Mouse (Mus musculus) hindbrain, postnatal 0 days (tissue): ENCODE results near the gene 1700088E04Rik. TPM values are rescaled to one million over a fixed set of nuclear protein-coding genes. Genes with fewer than 3 reads are reported as not detected.

Source experiments
- ATAC-seq: fragments of 200-750 bp; cut with Nextera tagmentation; 2 replicates; pipeline ENCODE4 v1.8.0; 2017; ENCODE audit warnings: mild to moderate bottlenecking, moderate TSS enrichment, moderate library complexity
- DNase-seq: peaks from one replicate; pipeline ENCODE4 v3.0.0-alpha.2; 2015; ENCODE audit warnings: low spot score
- H3K27ac ChIP-seq: fragments of 300-500 bp; sonication (generic); 2 replicates; pipeline ENCODE4 v1.5.1; 2014; ENCODE audit warnings: mild to moderate bottlenecking
- H3K27me3 ChIP-seq: fragments of 300-500 bp; sonication (generic); 2 replicates; pipeline ENCODE4 v1.6.1; 2014; ENCODE audit warnings: low read length, mixed read lengths; ENCODE audit not compliant: insufficient read depth
- H3K36me3 ChIP-seq: fragments of 300-500 bp; sonication (generic); 2 replicates; pipeline ENCODE4 v1.6.1; 2014; ENCODE audit warnings: low read length, mixed read lengths; ENCODE audit not compliant: insufficient read depth
- H3K4me1 ChIP-seq: fragments of 300-500 bp; sonication (generic); 2 replicates; pipeline ENCODE4 v1.6.1; 2014; ENCODE audit warnings: antibody characterized with exemption, low read length, mixed read lengths; ENCODE audit not compliant: insufficient read depth
- H3K4me2 ChIP-seq: fragments of 300-500 bp; sonication (generic); 2 replicates; pipeline ENCODE4 v1.6.1; 2014; ENCODE audit warnings: low read depth, mild to moderate bottlenecking, low read length, moderate library complexity, mixed read lengths
- H3K4me3 ChIP-seq: fragments of 300-500 bp; sonication (generic); 2 replicates; pipeline ENCODE4 v1.5.1; 2014; ENCODE audit warnings: low read length
- H3K9ac ChIP-seq: fragments of 300-500 bp; sonication (generic); replicated peaks from 2 replicates; pipeline ENCODE4 v1.6.1; 2014; ENCODE audit warnings: mild to moderate bottlenecking, low read length, moderate library complexity, mixed read lengths
- H3K9me3 ChIP-seq: fragments of 300-500 bp; sonication (generic); 2 replicates; pipeline ENCODE4 v1.6.1; 2016; ENCODE audit warnings: low read length, mixed read lengths
- CTCF ChIP-seq: IDR thresholded peaks from 2 replicates; pipeline ENCODE4 v1.5.1; 2016; ENCODE audit warnings: antibody characterized with exemption, control low read depth, low read depth
- WGBS: fragments of 180-500 bp; shearing (Covaris S2); extraction: QIAGEN DNeasy Blood & Tissue Kit; methylation state at CpG from one replicate; pipeline ENCODE4 v1.1.7; 2014; 5-methylcytosine and 5-hydroxymethylcytosine counted together
- polyA plus RNA-seq: library from polyadenylated mRNA; unstranded; fragments of >200 nt; fragmentation: Nextera tagmentation; extraction: Ambion mirVana; gene quantifications from 2 replicates; pipeline ENCODE4 v1.2.1, GENCODE M21; 2015
- total RNA-seq: library from RNA; depleted of rRNA; stranded (reverse); fragments of >200 nt; gene quantifications from 2 replicates; pipeline ENCODE4 v1.2.3, GENCODE M21; 2014; rRNA removed

The 1700088E04Rik gene
- 6.0 and 10.1 TPM in 2 replicates for total RNA-seq
- polyA plus RNA-seq = 18.0 and 21.4 TPM in 2 replicates

DNA sequence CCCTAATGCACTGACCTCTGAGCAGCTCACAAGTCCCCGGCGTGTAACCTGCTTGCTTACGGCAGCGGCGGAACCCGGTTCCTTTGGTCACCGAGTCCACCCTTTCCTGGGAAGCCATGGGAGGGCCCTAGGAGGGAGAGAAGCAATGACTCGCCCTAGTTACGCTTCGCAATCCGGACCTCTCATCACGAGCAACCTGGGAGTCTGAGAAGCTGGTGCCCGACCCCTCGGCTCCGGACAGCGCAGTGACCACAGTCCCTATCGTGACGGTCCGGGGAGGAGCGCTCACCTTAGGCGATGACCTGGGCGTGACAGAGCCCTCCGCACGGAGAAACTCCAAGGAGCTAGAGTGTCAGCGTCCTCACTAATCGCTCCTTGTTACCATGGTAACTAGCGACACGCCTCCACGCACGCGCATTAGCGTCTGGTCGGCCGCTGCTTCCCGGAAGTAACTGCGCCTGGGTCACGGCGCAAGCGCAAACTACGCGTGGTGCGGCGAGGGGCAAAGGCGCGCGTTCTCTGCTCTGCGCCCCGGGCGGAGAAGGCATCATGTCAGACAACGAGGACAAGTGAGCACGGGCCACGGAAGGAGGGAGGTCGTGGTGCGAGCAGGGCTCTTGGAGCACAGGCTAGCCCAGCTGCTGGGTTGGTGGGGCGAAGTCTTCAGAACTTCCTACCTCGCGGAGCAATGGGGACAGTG, at the start of gene 1700088E04Rik, which contains the start of gene Polr2f:
Gene 1700088E04Rik, minus strand, starts transcription at position 388 of the 700 bp plus-strand sequence.
Gene Polr2f, plus strand, starts transcription at position 144 of the 700 bp plus-strand sequence.
- Histone ChIP-seq H3K9me3 (no peaks in the 10 kb centered on the region), H3K36me3 (peaks cover 21% of the 10 kb centered on the region), H3K4me1 (no peaks in the 10 kb centered on the region), H3K27ac (peak within 1 kb of the TSS; percentile 23; the same call in 1 of the 2 replicates), H3K27me3 (no peaks in the 10 kb centered on the region), H3K9ac (peak within 1 kb of the TSS; percentile 71), H3K4me2 (peak within 1 kb of the TSS; percentile 96), H3K4me3 (peak within 1 kb of the TSS; percentile 91)
- ATAC-seq = peak; percentile 93
- WGBS = under 1% methylated on average over 57 of the region's 57 CpGs
- peak; percentile 98 for DNase-seq
- no peak for TF ChIP-seq CTCF

DNA sequence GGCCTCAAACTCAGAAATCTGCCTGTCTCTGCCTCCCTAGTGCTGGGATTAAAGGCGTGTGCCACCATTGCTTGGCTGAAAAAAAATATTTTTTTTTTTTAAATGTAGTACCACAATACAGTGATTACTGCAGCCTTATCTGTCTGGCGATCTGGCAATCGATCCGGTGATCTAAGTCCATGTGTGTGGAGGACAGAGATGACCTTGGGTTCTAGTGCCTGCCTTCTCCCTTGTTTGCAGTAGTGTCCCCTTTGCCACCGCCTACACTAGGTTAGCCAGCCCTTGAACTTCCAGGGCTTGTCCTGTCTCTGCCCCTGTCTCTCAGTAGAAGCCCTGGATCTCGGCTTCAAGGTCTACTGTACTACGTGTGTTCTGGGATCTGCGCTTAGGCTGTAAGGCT, 46.8 kb upstream of the 1700088E04Rik start:
- Histone ChIP-seq H3K27ac (no peak overlapping the region), H3K4me1 (0 out of 2 replicates have a peak, but pooled peaks cover 4% of the 10 kb centered on the region), H3K9ac (no peak overlapping the region), H3K4me3 (no peak overlapping the region), H3K9me3 (no peaks in the 10 kb centered on the region), H3K36me3 (no peaks in the 10 kb centered on the region), H3K4me2 (no peak overlapping the region), H3K27me3 (no peaks in the 10 kb centered on the region)
- no peak for DNase-seq
- 94% methylated on average over 8 of the region's 8 CpGs for WGBS
- no peak for TF ChIP-seq CTCF
- ATAC-seq = no peak

DNA sequence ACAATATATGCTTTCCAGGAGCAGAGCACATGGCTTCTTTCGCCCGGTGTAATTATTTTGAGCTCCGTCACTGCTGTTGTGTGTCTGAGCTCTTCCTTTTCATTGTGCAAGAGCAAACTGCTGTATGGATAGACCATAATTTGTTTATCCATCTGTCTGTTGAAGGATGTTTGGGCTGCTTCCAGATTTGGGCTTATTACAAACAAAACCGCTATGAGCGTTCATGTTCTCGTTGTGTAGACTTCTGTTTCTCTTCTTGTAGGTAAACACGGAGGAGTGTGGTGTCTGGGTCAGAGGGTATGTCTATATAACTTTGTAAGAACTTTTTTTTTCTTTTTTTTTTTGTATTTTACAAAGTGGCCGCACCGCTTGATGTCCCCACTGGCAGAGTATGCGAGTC, 44.2 kb upstream of the 1700088E04Rik start:
- no peak for ATAC-seq
- no peak for DNase-seq
- Histone ChIP-seq H3K4me1 (no peaks in the 10 kb centered on the region), H3K4me2 (no peak overlapping the region), H3K9ac (no peak overlapping the region), H3K27me3 (no peaks in the 10 kb centered on the region), H3K36me3 (no peaks in the 10 kb centered on the region), H3K4me3 (no peak overlapping the region), H3K27ac (no peak overlapping the region), H3K9me3 (no peaks in the 10 kb centered on the region)
- 71% methylated on average over 10 of the region's 10 CpGs for WGBS
- TF ChIP-seq CTCF = no peak

DNA sequence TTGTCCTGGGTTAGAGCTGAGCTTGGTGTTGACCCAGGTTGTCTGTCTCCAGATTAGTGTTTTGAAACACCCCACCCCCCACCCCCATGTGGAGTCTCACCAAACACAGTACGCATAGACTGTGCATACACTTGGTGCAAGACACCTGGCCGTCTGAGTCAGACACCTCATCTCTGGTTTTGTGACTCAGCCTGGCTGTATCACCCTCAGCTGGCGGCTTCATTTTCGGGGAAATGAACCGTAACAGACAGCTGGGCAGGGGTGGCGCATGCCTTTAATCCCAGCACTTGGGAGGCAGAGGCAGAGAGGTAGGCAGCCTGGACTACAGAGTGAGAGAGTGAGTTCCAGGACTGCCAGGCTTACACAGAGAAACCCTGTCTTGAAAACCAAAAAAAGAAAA, 35.9 kb upstream of the 1700088E04Rik start:
- no peak for TF ChIP-seq CTCF
- DNase-seq (no peak), ATAC-seq (no peak; the same call in 1 of the 2 replicates)
- 53% methylated on average over 6 of the region's 6 CpGs for WGBS
- Histone ChIP-seq H3K9me3 (no peaks in the 10 kb centered on the region), H3K9ac (no peak overlapping the region), H3K27me3 (no peaks in the 10 kb centered on the region), H3K4me2 (no peak overlapping the region), H3K4me1 (no peaks in the 10 kb centered on the region), H3K27ac (no peak overlapping the region), H3K4me3 (no peak overlapping the region), H3K36me3 (no peaks in the 10 kb centered on the region)

DNA sequence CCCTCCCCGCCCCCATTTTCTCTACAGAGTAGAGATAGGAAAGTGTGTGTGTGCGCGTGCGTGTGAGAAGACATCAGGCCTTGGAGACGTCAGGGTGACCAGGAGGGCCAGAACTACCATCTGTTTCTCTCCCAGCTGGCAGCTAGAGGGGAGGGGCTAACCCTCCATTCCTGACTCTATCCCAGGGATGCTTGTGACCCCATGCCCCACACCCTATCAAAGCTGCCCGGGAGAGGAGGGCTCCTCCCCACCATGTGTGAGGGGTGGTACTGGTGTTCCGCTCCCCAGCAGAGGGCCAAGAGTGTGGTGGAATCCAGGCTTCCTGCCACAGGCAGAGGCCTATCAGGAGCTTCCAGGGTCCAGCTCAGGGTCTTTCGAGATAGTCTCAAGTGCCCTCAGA, 25.7 kb upstream of the 1700088E04Rik start:
- Histone ChIP-seq H3K36me3 (no peaks in the 10 kb centered on the region), H3K27me3 (peaks cover 28% of the 10 kb centered on the region), H3K4me1 (no peaks in the 10 kb centered on the region), H3K9ac (no peak overlapping the region), H3K27ac (no peak overlapping the region), H3K9me3 (no peaks in the 10 kb centered on the region), H3K4me2 (peak overlapping the region; percentile 16; the same call in 1 of the 2 replicates), H3K4me3 (no peak overlapping the region)
- no peak for TF ChIP-seq CTCF
- 49% methylated on average over 8 of the region's 8 CpGs for WGBS
- DNase-seq (peak; percentile 33), ATAC-seq (0 out of 2 replicates have a peak, but pooled peaks have one; percentile 19)

DNA sequence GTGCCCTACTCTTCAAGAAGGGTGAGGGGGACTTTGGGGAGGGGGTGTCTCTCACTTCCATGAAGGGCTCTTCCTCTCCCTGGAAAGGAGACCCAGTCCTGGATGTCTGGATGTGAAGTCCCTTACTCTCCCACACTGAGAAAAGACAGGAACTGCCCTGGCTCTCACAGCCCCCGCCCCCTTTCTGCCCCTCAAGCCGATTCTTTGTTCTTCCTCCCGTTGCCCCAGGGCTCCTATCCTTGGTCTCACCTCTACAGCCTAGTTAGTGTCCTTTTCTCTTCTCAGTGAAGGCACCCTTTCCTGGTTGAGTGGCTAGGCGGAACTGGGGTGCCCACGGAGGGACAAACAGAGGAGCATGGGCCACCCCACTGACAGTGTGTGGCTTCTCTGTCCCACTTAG, 24.1 kb upstream of the 1700088E04Rik start, which contains the start of gene Sox10:
Gene Sox10, minus strand, starts transcription at position 101 of the 400 bp plus-strand sequence.
- WGBS = 57% methylated on average over 5 of the region's 5 CpGs
- Histone ChIP-seq H3K4me1 (no peaks in the 10 kb centered on the region), H3K9me3 (no peaks in the 10 kb centered on the region), H3K4me3 (peak within 1 kb of the TSS; percentile 7), H3K9ac (no peak within 1 kb of the TSS), H3K27ac (peak within 1 kb of the TSS; percentile 51; the same call in 1 of the 2 replicates), H3K27me3 (peaks cover 28% of the 10 kb centered on the region), H3K36me3 (no peaks in the 10 kb centered on the region), H3K4me2 (peak within 1 kb of the TSS; percentile 23; the same call in 1 of the 2 replicates)
- no peak for TF ChIP-seq CTCF
- ATAC-seq (no peak), DNase-seq (no peak)

DNA sequence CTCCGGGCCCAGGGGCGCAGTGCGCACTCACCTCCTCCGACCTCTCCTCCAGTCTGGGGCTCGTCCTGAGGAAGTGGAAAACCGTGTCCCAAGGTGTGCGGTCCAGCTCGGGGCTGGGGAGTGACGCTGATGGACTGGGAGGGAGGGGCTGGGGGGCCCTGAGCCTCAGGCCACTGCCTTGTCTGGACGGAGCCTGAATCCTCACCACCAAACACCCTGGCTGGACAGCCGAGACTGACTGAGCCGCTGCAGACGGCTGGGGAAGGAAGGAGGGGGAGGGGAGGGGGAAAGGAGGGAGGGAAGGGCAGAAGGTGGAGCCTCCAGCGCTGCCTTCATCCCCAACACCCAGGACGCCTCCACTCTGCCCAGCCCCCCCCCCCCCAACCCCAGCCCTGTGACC, 23.2 kb upstream of the 1700088E04Rik start:
- Histone ChIP-seq H3K4me2 (no peak overlapping the region), H3K9me3 (no peaks in the 10 kb centered on the region), H3K27ac (no peak overlapping the region), H3K36me3 (no peaks in the 10 kb centered on the region), H3K4me1 (no peaks in the 10 kb centered on the region), H3K4me3 (peak overlapping the region; percentile 7), H3K9ac (no peak overlapping the region), H3K27me3 (peaks cover 28% of the 10 kb centered on the region)
- WGBS = 12% methylated on average over 15 of the region's 15 CpGs
- ATAC-seq (no peak), DNase-seq (no peak)
- TF ChIP-seq CTCF = no peak
